Mouse (Mus musculus): Measurements from ENCODE around the gene Fchsd2. TPM values are rescaled to one million over a fixed set of nuclear protein-coding genes. Genes with fewer than 3 reads are reported as not detected.

The Fchsd2 gene
- polyA plus RNA-seq, 1 experiment from 2014 or later, result 4.2 TPM

- DNase-seq (no peak), ATAC-seq (ENCODE audit: low read depth) (no peak)
- H3K9ac ChIP-seq, result no peak overlapping the region
- no peaks in the 10 kb centered on the region for H3K9me3 ChIP-seq (replicated peaks)
- H3K36me3 ChIP-seq, result no peaks in the 10 kb centered on the region
- H3K27ac ChIP-seq, result no peak overlapping the region
- H3K4me1 ChIP-seq (replicated peaks), result no peaks in the 10 kb centered on the region
- no peak overlapping the region for H3K4me2 ChIP-seq
- 71% methylated on average over 2 of the region's 2 CpGs for WGBS (ENCODE audit: insufficient replicate concordance)
- no peak overlapping the region for H3K4me3 ChIP-seq (replicated peaks)
- no peaks in the 10 kb centered on the region for H3K27me3 ChIP-seq
Observed at GRCm38 (mm10) chr7:101223501-101223900, 130.8 kb downstream of the Fchsd2 start.

- H3K27ac ChIP-seq, result no peak overlapping the region
- no peak overlapping the region for H3K4me2 ChIP-seq
- H3K4me1 ChIP-seq (replicated peaks), result peaks cover 6% of the 10 kb centered on the region; the same call in 1 of the 2 replicates
- DNase-seq (no peak), ATAC-seq (ENCODE audit: low read depth) (no peak)
- H3K4me3 ChIP-seq (replicated peaks), result no peak overlapping the region
- 43% methylated on average over 1 of the region's 1 CpGs for WGBS (ENCODE audit: insufficient replicate concordance)
- no peaks in the 10 kb centered on the region for H3K27me3 ChIP-seq
- no peaks in the 10 kb centered on the region for H3K36me3 ChIP-seq
- H3K9me3 ChIP-seq (replicated peaks), result no peaks in the 10 kb centered on the region
- H3K9ac ChIP-seq, result no peak overlapping the region
Observed at GRCm38 (mm10) chr7:101229336-101229735, 136.7 kb downstream of the Fchsd2 start.

- H3K9me3 ChIP-seq (replicated peaks), result no peaks in the 10 kb centered on the region
- peaks cover 6% of the 10 kb centered on the region; the same call in 1 of the 2 replicates for H3K4me1 ChIP-seq (replicated peaks)
- H3K27ac ChIP-seq, result no peak overlapping the region
- no peak overlapping the region for H3K9ac ChIP-seq
- no peak for DNase-seq
- WGBS (ENCODE audit: insufficient replicate concordance), result 36% methylated on average over 2 of the region's 2 CpGs
- H3K4me3 ChIP-seq (replicated peaks), result no peak overlapping the region
- H3K27me3 ChIP-seq, result no peaks in the 10 kb centered on the region
- H3K36me3 ChIP-seq, result no peaks in the 10 kb centered on the region
- H3K4me2 ChIP-seq, result no peak overlapping the region
- no peak for ATAC-seq (ENCODE audit: low read depth)
Observed at GRCm38 (mm10) chr7:101231458-101231857, 138.8 kb downstream of the Fchsd2 start.

GRCm38 (mm10) chr7:101232716-101233115 lies 140.1 kb downstream of the Fchsd2 start:
- Histone ChIP-seq H3K36me3 (no peaks in the 10 kb centered on the region), H3K4me1 (replicated peaks) (peaks cover 6% of the 10 kb centered on the region; the same call in 1 of the 2 replicates), H3K27me3 (no peaks in the 10 kb centered on the region), H3K4me3 (replicated peaks) (no peak overlapping the region), H3K4me2 (no peak overlapping the region), H3K27ac (no peak overlapping the region), H3K9ac (no peak overlapping the region), H3K9me3 (replicated peaks) (no peaks in the 10 kb centered on the region)
- DNase-seq (no peak), ATAC-seq (ENCODE audit: low read depth) (no peak)
- 71% methylated on average over 3 of the region's 3 CpGs for WGBS (ENCODE audit: insufficient replicate concordance)

GRCm38 (mm10) chr7:101236712-101237473 lies 144.2 kb downstream of the Fchsd2 start:
- DNase-seq, result no peak
- H3K27ac ChIP-seq, result no peak overlapping the region
- 72% methylated on average over 8 of the region's 8 CpGs for WGBS (ENCODE audit: insufficient replicate concordance)
- no peaks in the 10 kb centered on the region for H3K36me3 ChIP-seq
- no peak for ATAC-seq (ENCODE audit: low read depth)
- no peak overlapping the region for H3K4me2 ChIP-seq
- no peak overlapping the region for H3K4me3 ChIP-seq (replicated peaks)
- no peaks in the 10 kb centered on the region for H3K4me1 ChIP-seq (replicated peaks)
- H3K9me3 ChIP-seq (replicated peaks), result no peaks in the 10 kb centered on the region
- H3K27me3 ChIP-seq, result no peaks in the 10 kb centered on the region
- no peak overlapping the region for H3K9ac ChIP-seq

- Histone ChIP-seq H3K4me3 (replicated peaks) (no peak overlapping the region), H3K9me3 (replicated peaks) (no peaks in the 10 kb centered on the region), H3K27ac (no peak overlapping the region), H3K4me1 (replicated peaks) (no peaks in the 10 kb centered on the region), H3K27me3 (no peaks in the 10 kb centered on the region), H3K36me3 (0 out of 2 replicates have a peak, but pooled peaks cover 3% of the 10 kb centered on the region), H3K4me2 (no peak overlapping the region), H3K9ac (no peak overlapping the region)
- WGBS (ENCODE audit: insufficient replicate concordance), result 77% methylated on average over 4 of the region's 4 CpGs
- ATAC-seq (ENCODE audit: low read depth) (no peak), DNase-seq (no peak)
Observed at GRCm38 (mm10) chr7:101248760-101249159, 156.1 kb downstream of the Fchsd2 start.

GRCm38 (mm10) chr7:101249173-101249572 lies 156.5 kb downstream of the Fchsd2 start:
- no peak overlapping the region for H3K9ac ChIP-seq
- 75% methylated on average over 2 of the region's 2 CpGs for WGBS (ENCODE audit: insufficient replicate concordance)
- ATAC-seq (ENCODE audit: low read depth), result no peak
- no peaks in the 10 kb centered on the region for H3K27me3 ChIP-seq
- no peaks in the 10 kb centered on the region for H3K4me1 ChIP-seq (replicated peaks)
- H3K9me3 ChIP-seq (replicated peaks), result no peaks in the 10 kb centered on the region
- H3K4me3 ChIP-seq (replicated peaks), result no peak overlapping the region
- no peak overlapping the region for H3K27ac ChIP-seq
- H3K4me2 ChIP-seq, result no peak overlapping the region
- no peak for DNase-seq
- H3K36me3 ChIP-seq, result 0 out of 2 replicates have a peak, but pooled peaks cover 3% of the 10 kb centered on the region

GRCm38 (mm10) chr7:101253071-101253470 lies 160.4 kb downstream of the Fchsd2 start:
- Histone ChIP-seq H3K4me1 (replicated peaks) (no peaks in the 10 kb centered on the region), H3K4me2 (no peak overlapping the region), H3K27ac (no peak overlapping the region), H3K27me3 (no peaks in the 10 kb centered on the region), H3K4me3 (replicated peaks) (no peak overlapping the region), H3K9ac (no peak overlapping the region), H3K36me3 (0 out of 2 replicates have a peak, but pooled peaks cover 6% of the 10 kb centered on the region), H3K9me3 (replicated peaks) (no peaks in the 10 kb centered on the region)
- ATAC-seq (ENCODE audit: low read depth) (no peak), DNase-seq (no peak)
- 27% methylated on average over 2 of the region's 2 CpGs for WGBS (ENCODE audit: insufficient replicate concordance)

- peaks cover 24% of the 10 kb centered on the region for H3K36me3 ChIP-seq
Observed at GRCm38 (mm10) chr7:101258482-101258881, 165.8 kb downstream of the Fchsd2 start.

GRCm38 (mm10) chr7:101261941-101262546 lies 169.4 kb downstream of the Fchsd2 start:
- Histone ChIP-seq H3K4me3 (replicated peaks) (no peak overlapping the region), H3K36me3 (peaks cover 21% of the 10 kb centered on the region), H3K4me1 (replicated peaks) (peaks cover 6% of the 10 kb centered on the region), H3K9ac (no peak overlapping the region), H3K27me3 (no peaks in the 10 kb centered on the region), H3K27ac (no peak overlapping the region), H3K4me2 (no peak overlapping the region), H3K9me3 (replicated peaks) (no peaks in the 10 kb centered on the region)
- WGBS (ENCODE audit: insufficient replicate concordance), result 77% methylated on average over 4 of the region's 4 CpGs
- DNase-seq (no peak), ATAC-seq (ENCODE audit: low read depth) (no peak)

More at GRCm38 (mm10) chr7:101258482-101258881, 165.8 kb downstream of the Fchsd2 start:
- Histone ChIP-seq H3K27me3 (no peaks in the 10 kb centered on the region), H3K9me3 (replicated peaks) (no peaks in the 10 kb centered on the region), H3K4me3 (replicated peaks) (no peak overlapping the region), H3K4me2 (no peak overlapping the region), H3K9ac (no peak overlapping the region), H3K4me1 (replicated peaks) (no peaks in the 10 kb centered on the region), H3K27ac (no peak overlapping the region)
- no peak for DNase-seq
- ATAC-seq (ENCODE audit: low read depth), result no peak

GRCm38 (mm10) chr7:101263511-101263910 lies 170.8 kb downstream of the Fchsd2 start:
- Histone ChIP-seq H3K4me2 (no peak overlapping the region), H3K36me3 (peaks cover 21% of the 10 kb centered on the region), H3K9ac (no peak overlapping the region), H3K4me1 (replicated peaks) (peaks cover 18% of the 10 kb centered on the region), H3K4me3 (replicated peaks) (no peak overlapping the region), H3K27me3 (no peaks in the 10 kb centered on the region), H3K9me3 (replicated peaks) (no peaks in the 10 kb centered on the region), H3K27ac (no peak overlapping the region)
- DNase-seq, result no peak
- no peak for ATAC-seq (ENCODE audit: low read depth)
